Mouse (Mus musculus): ENCODE data around the gene Gpr18. TPM values are rescaled to one million over a fixed set of nuclear protein-coding genes. Genes with fewer than 3 reads are reported as not detected.
"Not testable (repeated sequence)": the region's sequence is repeated elsewhere in the genome, so short reads cannot be mapped to it uniquely, and the experiment has no call there.

The Gpr18 gene
- polyA plus RNA-seq, 2 experiments: 0.08 to 0.17 TPM

DNA sequence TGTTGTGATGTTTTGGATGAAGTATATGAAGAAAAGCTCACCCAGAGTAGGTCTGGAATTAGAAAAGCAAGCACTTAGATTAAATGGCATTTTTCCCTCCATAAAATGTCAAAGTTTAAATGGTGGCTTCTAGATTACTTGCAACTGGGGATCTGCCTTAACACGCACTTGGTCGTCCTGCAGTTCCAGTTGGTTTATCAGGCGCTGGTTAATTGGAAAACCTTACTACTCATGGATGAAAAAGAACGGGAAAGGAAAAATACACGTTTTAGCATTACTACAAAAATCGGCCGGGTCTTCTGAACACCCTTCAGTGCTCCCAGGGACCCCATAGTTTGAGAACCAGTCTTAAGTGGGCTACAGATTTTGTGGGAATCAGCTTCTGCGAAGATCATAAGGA, 37.9 kb downstream of the Gpr18 start:
- no peaks in the 10 kb centered on the region for H3K36me3 ChIP-seq (replicated peaks; ENCODE audit: control insufficient read depth, insufficient read depth, low read depth)
- H3K4me1 ChIP-seq (replicated peaks; ENCODE audit: control insufficient read depth in 2 of 2, insufficient read depth in 2 of 2, low read length in 1 of 2): peaks cover 3 to 11% of the 10 kb centered on the region in 2 experiments; a peak in 2 of 4 replicates
- H3K9ac ChIP-seq (replicated peaks): peak overlapping the region; percentile 83
- no peak for ATAC-seq (ENCODE audit: insufficient read depth)
- H3K9me3 ChIP-seq (ENCODE audit: control insufficient read depth, low read length): no peaks in the 10 kb centered on the region
- DNase-seq (ENCODE audit: low read depth in 3 of 3, low spot score in 3 of 3): no peak
- no peak for TF ChIP-seq EP300 (IDR thresholded peaks at IDR 0.05; ENCODE audit: low read depth)
- no peak for TF ChIP-seq CTCF (IDR thresholded peaks at IDR 0.05; ENCODE audit: low read depth)
- H3K27ac ChIP-seq: peak overlapping the region; percentile 90
- peak overlapping the region; percentile 93 for H3K4me2 ChIP-seq (ENCODE audit: low read depth)
- peak overlapping the region; percentile 70 to 71 for H3K4me3 ChIP-seq (ENCODE audit: insufficient read depth in 1 of 2, low read depth in 2 of 2, low read length in 2 of 2)
- H3K27me3 ChIP-seq (ENCODE audit: control insufficient read depth, insufficient read depth, low read length): no peaks in the 10 kb centered on the region
- WGBS (ENCODE audit: insufficient replicate concordance): 29% methylated on average over 8 of the region's 8 CpGs

DNA sequence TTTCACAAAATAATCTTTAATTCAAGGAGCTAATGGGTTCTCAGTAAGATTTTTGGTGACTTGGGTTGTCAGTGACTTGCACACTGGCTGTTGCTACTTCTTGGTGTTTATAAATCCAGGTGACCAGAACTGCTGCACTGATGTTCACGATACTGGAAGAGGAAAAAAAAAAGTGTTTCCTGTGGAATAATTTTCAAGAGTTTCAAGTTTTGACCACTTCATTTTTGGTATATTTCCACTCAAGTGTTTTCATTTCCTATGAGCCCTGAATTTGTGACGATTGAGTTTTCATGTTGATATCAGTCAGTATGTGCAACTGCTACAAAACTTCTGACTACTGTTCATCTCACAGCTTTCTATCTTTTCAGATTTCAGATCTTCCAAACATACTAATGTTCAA, 38.7 kb downstream of the Gpr18 start:
- Histone ChIP-seq H3K4me1 (replicated peaks; ENCODE audit: control insufficient read depth in 2 of 2, insufficient read depth in 2 of 2, low read length in 1 of 2) (peaks cover 3 to 11% of the 10 kb centered on the region in 2 experiments; a peak in 2 of 4 replicates), H3K27me3 (ENCODE audit: control insufficient read depth, insufficient read depth, low read length) (no peaks in the 10 kb centered on the region), H3K9ac (replicated peaks) (no peak overlapping the region), H3K9me3 (ENCODE audit: control insufficient read depth, low read length) (no peaks in the 10 kb centered on the region), H3K4me3 (ENCODE audit: insufficient read depth in 1 of 2, low read depth in 2 of 2, low read length in 2 of 2) (no peak overlapping the region), H3K27ac (no peak overlapping the region), H3K36me3 (replicated peaks; ENCODE audit: control insufficient read depth, insufficient read depth, low read depth) (no peaks in the 10 kb centered on the region), H3K4me2 (ENCODE audit: low read depth) (no peak overlapping the region)
- no peak for TF ChIP-seq CTCF (IDR thresholded peaks at IDR 0.05; ENCODE audit: low read depth)
- no peak for TF ChIP-seq EP300 (IDR thresholded peaks at IDR 0.05; ENCODE audit: low read depth)
- ATAC-seq (ENCODE audit: insufficient read depth) (no peak), DNase-seq (ENCODE audit: low read depth in 3 of 3, low spot score in 3 of 3) (no peak)
- WGBS (ENCODE audit: insufficient replicate concordance): 78% methylated on average over 2 of the region's 2 CpGs

GRCm38 (mm10) chr14:121876190-121876589, 39.4 kb downstream of the Gpr18 start:
- H3K27ac ChIP-seq; H3K4me3 ChIP-seq (ENCODE audit: insufficient read depth in 1 of 2, low read depth in 2 of 2, low read length in 2 of 2); ATAC-seq (ENCODE audit: insufficient read depth); H3K27me3 ChIP-seq (ENCODE audit: control insufficient read depth, insufficient read depth, low read length); H3K9me3 ChIP-seq (ENCODE audit: control insufficient read depth, low read length); H3K9ac ChIP-seq (replicated peaks); DNase-seq (ENCODE audit: low read depth in 3 of 3, low spot score in 3 of 3); H3K4me2 ChIP-seq (ENCODE audit: low read depth); H3K36me3 ChIP-seq (replicated peaks; ENCODE audit: control insufficient read depth, insufficient read depth, low read depth): not testable (repeated sequence)
- H3K4me1 ChIP-seq (replicated peaks; ENCODE audit: control insufficient read depth in 2 of 2, insufficient read depth in 2 of 2, low read length in 1 of 2): peaks cover 3 to 11% of the 10 kb centered on the region in 2 experiments; a peak in 2 of 4 replicates
- 49% methylated on average over 2 of the region's 2 CpGs for WGBS (ENCODE audit: insufficient replicate concordance)

DNA sequence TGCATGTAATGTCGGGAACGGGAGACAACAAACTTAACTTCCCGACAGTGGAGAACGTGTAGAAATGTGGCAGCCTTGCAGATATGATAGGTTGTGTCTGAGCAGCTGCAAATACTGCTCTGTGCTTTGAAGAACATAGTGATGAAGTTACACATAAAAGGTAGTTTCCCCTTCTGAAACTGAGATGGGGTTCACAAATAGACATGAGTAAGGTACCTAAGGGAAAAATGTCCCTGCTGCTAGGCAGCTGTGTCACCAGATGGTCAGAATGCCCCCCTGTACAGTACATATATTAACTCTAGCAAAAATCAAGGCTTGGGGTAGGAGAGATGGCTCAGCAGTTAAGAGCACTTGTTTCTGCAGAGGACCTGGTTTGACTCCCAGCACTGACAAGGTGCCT, 41.9 kb downstream of the Gpr18 start:
- H3K27me3 ChIP-seq (ENCODE audit: control insufficient read depth, insufficient read depth, low read length): no peaks in the 10 kb centered on the region
- TF ChIP-seq EP300 (IDR thresholded peaks at IDR 0.05; ENCODE audit: low read depth) (no peak), CTCF (IDR thresholded peaks at IDR 0.05; ENCODE audit: low read depth) (no peak)
- H3K9ac ChIP-seq (replicated peaks): no peak overlapping the region
- no peaks in the 10 kb centered on the region for H3K9me3 ChIP-seq (ENCODE audit: control insufficient read depth, low read length)
- no peak overlapping the region for H3K4me2 ChIP-seq (ENCODE audit: low read depth)
- 54% methylated on average over 4 of the region's 4 CpGs for WGBS (ENCODE audit: insufficient replicate concordance)
- no peak overlapping the region for H3K27ac ChIP-seq
- ATAC-seq (ENCODE audit: insufficient read depth) (no peak), DNase-seq (ENCODE audit: low read depth in 3 of 3, low spot score in 3 of 3) (no peak)
- H3K4me1 ChIP-seq (replicated peaks; ENCODE audit: control insufficient read depth in 2 of 2, insufficient read depth in 2 of 2, low read length in 1 of 2): 0 out of 4 replicates have a peak, but pooled peaks cover 2 to 3% of the 10 kb centered on the region in 2 experiments
- no peak overlapping the region for H3K4me3 ChIP-seq (ENCODE audit: insufficient read depth in 1 of 2, low read depth in 2 of 2, low read length in 2 of 2)
- H3K36me3 ChIP-seq (replicated peaks; ENCODE audit: control insufficient read depth, insufficient read depth, low read depth): no peaks in the 10 kb centered on the region

- no peaks in the 10 kb centered on the region for H3K36me3 ChIP-seq (replicated peaks; ENCODE audit: control insufficient read depth, insufficient read depth, low read depth)
- DNase-seq (ENCODE audit: low read depth in 3 of 3, low spot score in 3 of 3): no peak
- no peaks in the 10 kb centered on the region for H3K27me3 ChIP-seq (ENCODE audit: control insufficient read depth, insufficient read depth, low read length)
- no peaks in the 10 kb centered on the region for H3K9me3 ChIP-seq (ENCODE audit: control insufficient read depth, low read length)
- no peak for TF ChIP-seq CTCF (IDR thresholded peaks at IDR 0.05; ENCODE audit: low read depth)
- no peak for TF ChIP-seq EP300 (IDR thresholded peaks at IDR 0.05; ENCODE audit: low read depth)
- H3K4me2 ChIP-seq (ENCODE audit: low read depth): no peak overlapping the region
- H3K4me3 ChIP-seq (ENCODE audit: insufficient read depth in 1 of 2, low read depth in 2 of 2, low read length in 2 of 2): no peak overlapping the region
- H3K9ac ChIP-seq (replicated peaks): no peak overlapping the region
- 0 out of 4 replicates have a peak, but pooled peaks cover 2 to 3% of the 10 kb centered on the region in 2 experiments for H3K4me1 ChIP-seq (replicated peaks; ENCODE audit: control insufficient read depth in 2 of 2, insufficient read depth in 2 of 2, low read length in 1 of 2)
- H3K27ac ChIP-seq: no peak overlapping the region
- 54% methylated on average over 2 of the region's 2 CpGs for WGBS (ENCODE audit: insufficient replicate concordance)
- ATAC-seq (ENCODE audit: insufficient read depth): no peak
Measured at GRCm38 (mm10) chr14:121873172-121873571, 42.4 kb downstream of the Gpr18 start.
